Mouse (Mus musculus): ENCODE measurements around the gene Trmt10c. TPM values are rescaled to one million over a fixed set of nuclear protein-coding genes. Genes with fewer than 3 reads are reported as not detected.

Gene Trmt10c
- polyA plus RNA-seq (2014; fragmentation: Illumina TruSeq; extraction: RNeasy Lipid Tissue Mini Kit (QIAGEN cat#74804); ENCODE audit: low read depth, low replicate concordance), result 92.3 TPM

DNA sequence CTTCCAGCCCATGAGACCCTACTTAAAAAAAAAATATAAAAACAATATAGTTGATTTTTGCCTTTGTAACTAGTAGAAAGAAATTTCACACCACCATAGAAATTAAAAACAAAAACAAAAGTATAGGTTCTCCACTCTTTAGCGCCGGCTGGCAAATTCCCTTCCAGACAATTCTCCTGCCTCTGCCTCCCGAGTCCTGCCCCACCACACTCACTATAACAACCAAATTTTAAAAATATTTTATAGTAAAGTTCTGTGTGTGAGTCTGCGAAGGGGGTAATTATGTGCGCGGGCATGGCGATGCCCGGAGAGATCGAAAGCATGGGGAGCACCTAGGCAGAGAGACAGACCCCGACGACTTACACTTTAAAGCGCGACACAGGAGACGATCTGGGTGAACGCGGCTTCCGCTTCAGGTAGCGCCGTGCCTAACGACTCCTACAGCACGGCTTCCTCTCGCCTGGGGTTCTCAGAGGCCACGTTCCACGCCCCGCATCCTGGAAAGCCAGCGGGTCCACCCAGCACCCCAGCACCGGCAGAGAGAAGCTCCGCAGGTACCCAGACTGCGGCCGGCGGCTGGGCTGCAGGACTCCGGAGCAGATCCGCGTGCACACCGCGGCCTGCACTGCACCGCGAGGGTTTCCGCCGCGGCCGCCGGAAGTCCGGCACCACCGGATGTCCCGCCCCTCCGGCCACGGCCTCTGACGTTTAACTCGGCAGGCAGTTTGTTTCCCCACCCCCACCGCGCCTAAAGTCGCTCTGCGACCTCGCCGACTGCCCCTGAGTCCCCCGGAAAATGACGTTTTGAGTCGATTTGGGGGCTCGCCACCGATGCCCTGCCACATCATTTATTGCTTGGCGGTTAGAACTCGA is at the start of gene Trmt10c:
Gene Trmt10c (minus strand): TSS at position 682 of the 873 bp plus-strand sequence.

DNA sequence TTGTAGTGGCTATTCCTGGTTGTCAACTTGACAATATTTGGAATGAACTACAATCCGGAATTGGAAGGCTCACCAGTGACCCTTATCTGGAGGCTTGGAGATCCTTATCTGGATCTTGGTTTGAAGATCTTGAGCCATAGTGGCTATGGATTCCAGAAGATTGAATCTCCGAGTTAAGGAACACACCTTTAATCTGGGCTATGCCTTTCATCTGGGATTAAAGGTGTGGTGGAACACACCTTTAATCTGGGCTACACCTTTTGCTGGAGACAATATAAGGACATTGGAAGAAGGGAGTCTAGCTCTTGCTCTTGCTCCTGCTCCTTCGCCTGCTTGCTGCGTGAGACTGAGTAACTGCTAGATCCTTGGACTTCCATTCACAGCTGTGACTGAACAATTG is 10.4 kb upstream of the Trmt10c start, which contains the start of gene Senp7:
Gene Senp7 (plus strand): TSS at position 301 of the 400 bp plus-strand sequence.

DNA sequence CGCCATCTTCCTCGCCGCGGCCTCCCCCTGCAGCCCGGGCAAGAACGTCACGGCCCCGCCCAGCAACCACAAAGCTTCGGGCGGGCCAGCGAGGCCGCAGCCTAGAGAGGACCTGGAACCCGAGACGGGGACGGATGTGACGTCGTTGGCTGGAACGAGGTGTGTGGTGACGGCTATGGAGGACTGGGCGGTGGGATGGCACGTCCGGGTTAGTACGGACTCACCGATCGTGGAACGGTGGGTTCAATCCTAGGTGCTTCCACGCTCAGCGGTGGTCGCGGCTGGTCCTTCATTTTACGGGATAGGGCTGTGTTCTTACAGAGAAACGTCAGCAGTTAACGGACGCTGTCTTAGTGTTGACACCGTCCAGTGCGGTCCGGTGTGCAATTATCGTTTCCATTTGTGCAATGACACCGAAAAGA is 7.9 kb downstream of the Trmt10c start, which contains the start of gene Pcnp:
Gene Pcnp (minus strand): TSS at position 79 of the 422 bp plus-strand sequence.

Other genes starting within 250 kb of the Trmt10c start
- gene Nfkbiz, start 198.9 kb downstream of the Trmt10c start, polyA plus RNA-seq (2014; fragmentation: Illumina TruSeq; extraction: RNeasy Lipid Tissue Mini Kit (QIAGEN cat#74804); ENCODE audit: low read depth, low replicate concordance), result 5.0 TPM
- gene Nxpe3, start 142.5 kb downstream of the Trmt10c start, polyA plus RNA-seq (2014; fragmentation: Illumina TruSeq; extraction: RNeasy Lipid Tissue Mini Kit (QIAGEN cat#74804); ENCODE audit: low read depth, low replicate concordance), result 2.5 TPM
- gene Cep97, start 103.0 kb downstream of the Trmt10c start, polyA plus RNA-seq (2014; fragmentation: Illumina TruSeq; extraction: RNeasy Lipid Tissue Mini Kit (QIAGEN cat#74804); ENCODE audit: low read depth, low replicate concordance), result 12.1 TPM
- gene Rpl24, start 71.5 kb downstream of the Trmt10c start, polyA plus RNA-seq (2014; fragmentation: Illumina TruSeq; extraction: RNeasy Lipid Tissue Mini Kit (QIAGEN cat#74804); ENCODE audit: low read depth, low replicate concordance), result 332 TPM
- gene Zbtb11, start 63.9 kb downstream of the Trmt10c start, polyA plus RNA-seq (2014; fragmentation: Illumina TruSeq; extraction: RNeasy Lipid Tissue Mini Kit (QIAGEN cat#74804); ENCODE audit: low read depth, low replicate concordance), result 43.8 TPM
- 420 TPM for gene Pcnp, start 8.1 kb downstream of the Trmt10c start, polyA plus RNA-seq (2014; fragmentation: Illumina TruSeq; extraction: RNeasy Lipid Tissue Mini Kit (QIAGEN cat#74804); ENCODE audit: low read depth, low replicate concordance)
- 34.6 TPM for gene Senp7, start 10.5 kb upstream of the Trmt10c start, polyA plus RNA-seq (2014; fragmentation: Illumina TruSeq; extraction: RNeasy Lipid Tissue Mini Kit (QIAGEN cat#74804); ENCODE audit: low read depth, low replicate concordance)
- gene Impg2, start 166.5 kb upstream of the Trmt10c start, polyA plus RNA-seq (2014; fragmentation: Illumina TruSeq; extraction: RNeasy Lipid Tissue Mini Kit (QIAGEN cat#74804); ENCODE audit: low read depth, low replicate concordance), result 1.1 TPM

All from adrenal gland, adult 10 weeks (tissue).